Mouse (Mus musculus) erythroblast, adult 5-6 weeks (primary cell): ENCODE measurements around the gene Eif4enif1. TPM values are rescaled to one million over a fixed set of nuclear protein-coding genes. Genes with fewer than 3 reads are reported as not detected.
A peak's percentile ranks its signal among the peaks of the same experiment; 100 is the strongest.
"Not testable (repeated sequence)": the region's sequence is repeated elsewhere in the genome, so short reads cannot be mapped to it uniquely, and the experiment has no call there.

ENCODE experiments used
- ATAC-seq: replicated peaks from 2 replicates; pipeline ENCODE4 v1.8.0; 2016; ENCODE audit warnings: moderate number of reproducible peaks, mild to moderate bottlenecking, moderate TSS enrichment, inconsistent platforms; ENCODE audit not compliant: poor library complexity, low FRiP score, severe bottlenecking
- total RNA-seq, 2 experiments: library from RNA; stranded (forward) in 1 of 2; stranded (reverse) in 1 of 2; fragments of 150-400 nt in 1 of 2; fragments of 200-764, 138-1000 nt in 1 of 2; gene quantifications; 2 replicates each; pipeline versions ENCODE4 v1.2.3 to v1.2.4; 2015 to 2017; ENCODE audit warnings: low replicate concordance in 2 of 2

Eif4enif1 gene
- total RNA-seq, 2 experiments from 2014 or later: 20.2 to 31.5 TPM

DNA sequence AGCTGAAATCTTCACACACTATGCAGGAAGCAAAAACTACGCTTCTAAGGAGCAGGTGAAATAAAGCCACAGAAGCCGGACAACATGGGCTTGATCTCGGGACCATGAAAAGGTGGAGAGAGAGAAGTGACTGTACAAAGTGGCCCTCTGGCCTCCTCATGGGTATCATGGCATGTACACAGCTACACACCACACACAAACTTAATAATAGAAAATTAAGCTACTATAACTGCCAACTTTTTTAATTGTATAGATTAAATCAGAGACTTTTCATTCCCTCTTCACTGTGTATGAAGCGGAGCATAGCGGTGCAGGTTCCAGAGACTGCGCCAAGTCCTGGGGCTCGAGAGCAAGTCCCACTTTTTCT is 22.5 kb upstream of the Eif4enif1 start:
- ATAC-seq: not testable (repeated sequence)

DNA sequence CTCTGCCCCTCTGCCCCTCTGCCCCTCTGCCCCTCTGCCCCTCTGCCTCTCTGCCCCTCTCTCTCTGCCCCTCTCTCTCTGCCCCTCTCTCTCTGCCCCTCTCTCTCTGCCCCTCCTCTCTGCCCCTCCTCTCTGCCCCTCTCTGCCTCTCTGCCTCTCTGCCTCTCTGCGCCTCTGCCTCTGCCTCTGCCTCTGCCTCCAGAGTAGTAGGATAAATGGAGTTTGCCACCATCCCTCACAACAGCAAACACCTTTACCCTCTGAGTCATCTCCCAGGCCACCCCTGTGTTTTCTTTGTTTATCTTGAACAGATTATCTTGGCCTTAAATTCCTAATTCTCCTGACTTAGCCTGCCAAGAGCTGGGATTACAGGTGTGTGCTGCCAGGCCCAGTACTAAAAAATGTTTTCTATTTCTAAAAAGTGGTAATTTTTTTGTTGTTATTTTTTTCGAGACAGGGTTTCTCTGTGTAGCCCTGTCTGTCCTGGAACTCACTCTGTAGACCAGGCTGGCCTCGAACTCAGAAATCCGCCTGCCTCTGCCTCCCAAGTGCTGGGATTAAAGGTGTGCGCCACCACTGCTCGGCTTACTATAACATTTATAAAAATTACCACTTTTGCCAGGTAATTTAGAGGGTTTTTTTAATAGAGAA is 21.6 kb upstream of the Eif4enif1 start:
- not testable (repeated sequence) for ATAC-seq

DNA sequence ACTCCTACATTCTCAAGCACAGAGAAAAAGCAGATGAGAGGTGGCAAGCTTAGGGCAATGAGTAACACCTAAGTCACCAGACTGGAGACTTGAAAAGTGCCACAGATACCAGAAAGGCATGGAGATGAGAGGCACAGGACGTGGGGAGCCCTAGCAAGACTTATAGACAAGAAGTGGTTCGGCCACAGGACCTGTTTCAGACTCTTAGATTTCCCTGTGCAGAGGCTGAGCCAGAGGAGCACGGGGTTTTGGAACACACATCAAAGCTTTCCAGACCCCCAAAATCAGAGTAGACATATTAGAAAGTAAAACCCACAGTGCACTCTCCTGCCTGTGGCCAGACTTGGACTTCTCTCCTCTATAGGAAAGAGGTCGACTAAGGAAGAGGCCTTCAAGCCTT is 20.9 kb upstream of the Eif4enif1 start:
- ATAC-seq: not testable (repeated sequence)

DNA sequence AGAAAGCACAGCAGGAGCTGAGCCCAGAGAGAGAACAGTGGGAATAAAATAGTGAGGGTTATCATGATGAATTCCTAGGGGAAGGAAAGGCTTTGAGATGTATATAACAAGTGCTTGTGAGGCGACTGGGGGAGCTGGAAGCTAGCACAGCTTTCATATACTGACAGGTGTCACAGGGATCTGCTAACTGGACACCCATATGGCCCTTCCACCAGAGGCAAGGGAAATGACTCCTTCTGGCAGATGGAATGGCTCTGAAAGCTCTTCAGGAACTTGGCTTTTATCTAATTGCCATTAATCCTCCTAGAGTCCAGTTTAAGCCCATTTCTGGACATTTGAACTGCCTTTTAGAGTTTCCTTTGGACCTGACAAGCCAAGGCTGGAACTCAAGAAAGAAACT is 20.2 kb upstream of the Eif4enif1 start:
- ATAC-seq: not testable (repeated sequence)

DNA sequence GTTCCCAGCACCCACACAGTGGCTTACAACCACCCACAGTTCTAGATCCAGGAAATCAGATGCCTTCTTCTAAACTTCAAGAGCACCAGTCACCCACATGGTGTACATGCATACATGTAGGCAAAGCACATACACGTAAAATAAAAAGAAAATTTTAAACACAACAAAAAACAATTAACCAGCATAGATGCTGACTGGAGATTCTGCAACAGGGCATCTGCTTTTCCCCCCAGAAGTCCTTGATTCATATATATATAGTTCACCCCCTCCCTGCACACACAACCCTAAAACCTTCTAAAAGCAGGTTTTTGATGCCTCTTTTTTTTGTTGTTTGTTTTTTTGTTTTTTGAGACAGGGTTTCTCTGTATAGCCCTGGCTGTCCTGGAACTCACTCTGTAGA is 19.5 kb upstream of the Eif4enif1 start:
- ATAC-seq: not testable (repeated sequence)

DNA sequence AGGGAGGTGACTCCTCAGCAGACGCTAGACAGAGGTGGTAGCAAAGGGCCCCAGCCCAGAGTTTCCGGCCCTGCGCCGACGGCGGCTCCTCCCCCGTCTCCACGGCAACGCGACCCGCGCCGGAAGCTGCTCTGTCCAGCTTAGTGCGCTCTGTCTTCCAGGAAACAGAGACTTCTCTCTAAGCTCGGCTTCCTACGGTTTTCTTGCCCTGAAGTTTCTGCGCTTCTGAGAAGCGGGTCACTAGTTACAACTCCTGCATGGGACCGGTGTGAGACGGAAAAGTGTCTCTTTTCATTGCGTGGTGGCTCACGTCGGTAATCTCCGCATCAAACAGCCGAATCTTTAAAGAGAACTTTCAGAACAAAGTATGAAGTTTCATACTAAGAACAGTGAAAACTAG is 8.8 kb upstream of the Eif4enif1 start, which contains the start of gene Sfi1:
Sfi1 (minus strand) TSS at position 101 of the 400 bp plus-strand sequence.
- no peak for ATAC-seq

DNA sequence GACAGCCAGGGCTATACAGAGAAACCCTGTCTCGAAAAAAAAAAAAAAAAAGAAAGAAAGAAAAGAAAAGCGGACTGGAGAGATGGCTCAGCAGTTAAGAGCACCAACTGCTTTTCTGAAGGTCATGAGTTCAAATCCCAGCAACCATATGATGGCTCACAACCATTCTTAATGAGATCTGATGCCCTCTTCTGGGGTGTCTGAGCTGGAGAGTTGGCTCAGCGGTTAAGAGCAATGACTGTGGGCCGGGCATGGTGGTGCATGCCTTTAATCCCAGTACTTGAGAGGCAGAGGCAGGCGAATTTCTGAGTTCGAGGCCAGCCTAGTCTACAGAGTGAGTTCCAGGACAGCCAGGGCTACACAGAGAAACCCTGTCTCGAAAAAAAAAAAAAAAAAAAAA is 1.6 kb upstream of the Eif4enif1 start:
- not testable (repeated sequence) for ATAC-seq

DNA sequence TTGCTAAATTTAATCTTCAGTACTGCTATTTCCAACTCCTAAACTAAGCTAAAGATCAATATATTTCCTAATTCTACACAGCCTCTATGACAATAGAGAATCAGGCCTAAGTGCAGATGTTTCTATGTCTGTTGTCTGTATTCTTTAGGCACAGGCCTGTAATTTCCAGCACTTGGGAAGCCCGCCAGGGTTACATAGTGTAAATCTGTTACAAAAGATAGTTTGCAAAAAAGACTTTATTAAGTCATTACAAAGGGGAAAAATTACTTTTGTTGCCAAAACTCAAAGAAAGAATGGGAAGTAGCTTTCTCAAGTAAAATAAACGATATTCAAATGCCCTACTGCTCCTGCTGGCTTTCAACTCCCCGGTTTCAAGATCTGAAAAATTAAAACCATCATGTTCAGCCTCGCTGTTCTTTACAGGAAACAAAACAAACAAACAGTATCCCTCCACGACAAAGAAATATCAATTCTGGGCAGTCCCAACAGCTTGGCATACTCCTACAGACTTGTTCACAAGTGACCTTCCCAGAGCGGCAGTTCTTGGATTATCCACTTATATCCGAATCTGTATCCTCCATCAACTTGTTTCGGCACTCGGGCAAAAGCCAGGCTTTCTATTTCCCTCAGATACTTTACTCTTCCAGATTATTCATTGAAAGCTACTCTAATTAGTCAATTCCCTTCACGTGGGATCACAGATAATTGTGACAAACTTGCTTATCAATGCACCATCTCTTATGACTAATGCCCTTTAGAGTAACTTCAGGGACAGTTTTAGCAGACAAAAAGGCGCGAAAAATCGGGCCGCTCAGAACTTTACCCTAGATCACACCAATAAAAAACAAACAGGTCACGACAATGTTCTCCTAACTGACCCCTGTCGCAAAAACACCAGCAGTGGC is 614 bp upstream of the Eif4enif1 start:
- ATAC-seq: peak; percentile 38

DNA sequence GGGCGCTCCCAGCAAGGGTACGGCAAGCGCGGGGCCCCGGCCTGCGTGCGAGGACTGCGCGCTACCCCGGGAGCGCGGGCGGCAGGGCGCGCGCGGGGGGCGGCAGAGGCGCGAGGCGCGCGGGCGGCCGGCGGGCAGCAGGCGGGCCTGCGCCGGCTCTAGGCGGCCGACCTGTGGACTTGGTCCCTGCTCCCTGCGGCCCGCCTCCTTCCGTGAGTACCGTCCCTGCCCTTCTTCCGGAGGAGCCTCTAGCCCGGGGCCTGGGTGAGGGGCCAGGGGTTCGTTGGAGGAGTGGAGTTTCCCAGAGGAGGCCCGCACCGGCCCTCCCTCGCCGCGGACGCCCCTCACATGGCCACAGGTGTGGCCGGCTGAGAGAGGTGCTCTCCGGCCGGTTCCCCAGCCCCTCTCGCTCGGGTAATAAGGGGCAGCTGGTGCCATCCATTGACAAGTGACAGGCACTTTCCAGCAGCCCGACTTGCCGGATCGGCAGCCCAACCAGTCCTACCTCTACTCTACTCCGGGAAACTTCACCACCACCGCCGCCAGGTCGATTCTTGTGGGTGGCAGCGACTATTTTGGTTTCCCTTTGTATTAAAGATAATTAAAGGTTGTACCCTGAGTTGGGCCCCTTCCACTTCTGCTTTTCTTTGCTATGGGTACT is 719 bp downstream of the Eif4enif1 start:
- ATAC-seq: peak; percentile 40

DNA sequence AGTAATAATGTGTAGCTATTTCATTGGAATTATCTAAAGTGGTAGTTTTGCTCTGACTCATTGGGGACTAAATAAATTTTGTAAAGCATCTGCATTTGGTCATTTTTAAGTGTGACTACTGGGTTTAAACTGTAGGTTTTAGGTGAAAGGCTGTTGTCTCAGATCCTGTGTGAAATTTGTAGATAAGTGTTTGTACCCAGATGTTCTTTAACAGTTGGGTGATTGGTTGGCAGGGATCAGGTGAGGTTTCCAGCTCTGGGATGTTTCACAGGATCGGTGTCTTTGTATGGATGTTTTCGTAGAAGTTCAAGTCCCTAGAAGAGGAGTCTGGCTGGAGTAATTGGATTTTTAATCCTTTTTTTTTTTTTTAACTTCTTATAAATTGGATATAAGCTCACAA is 1.6 kb downstream of the Eif4enif1 start:
- no peak for ATAC-seq

DNA sequence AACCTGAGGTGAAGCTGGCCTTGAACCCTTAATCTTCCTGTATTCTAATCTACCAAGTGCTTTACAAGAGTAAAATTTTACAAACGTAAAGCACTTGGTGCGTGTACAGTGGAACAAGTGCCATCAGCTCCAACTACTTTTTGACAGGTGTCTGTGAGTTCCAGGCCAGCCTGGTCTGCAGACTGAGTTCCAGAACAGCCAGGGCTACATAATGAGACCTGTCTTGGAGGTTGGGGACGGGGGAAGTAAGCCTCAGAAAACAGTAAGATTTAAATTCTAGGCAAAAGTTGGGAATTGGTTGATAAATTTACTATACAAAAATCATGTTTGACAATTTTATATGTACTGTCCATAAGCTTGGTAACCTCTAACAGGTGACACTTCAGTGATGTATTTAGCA is 3.0 kb downstream of the Eif4enif1 start:
- no peak for ATAC-seq

DNA sequence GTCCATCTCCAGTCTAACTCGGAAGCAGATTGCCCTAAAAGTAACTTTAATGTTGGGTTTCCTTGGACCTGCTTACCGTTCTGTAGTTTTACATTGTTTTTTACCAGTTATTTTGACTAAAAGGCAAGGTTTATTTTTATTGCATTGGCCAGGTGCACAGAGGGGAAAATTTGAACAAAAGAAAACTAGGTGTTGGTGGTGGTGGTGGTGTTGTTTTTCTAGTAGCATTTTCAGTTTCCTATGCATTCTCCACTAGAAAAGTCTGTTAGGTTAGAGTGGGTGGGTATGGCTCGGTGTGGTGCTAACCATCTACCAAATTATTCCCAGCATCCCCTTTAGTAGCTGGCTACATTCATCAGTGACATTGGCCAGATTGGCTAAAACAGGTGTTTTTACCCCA is 4.6 kb downstream of the Eif4enif1 start:
- no peak for ATAC-seq

DNA sequence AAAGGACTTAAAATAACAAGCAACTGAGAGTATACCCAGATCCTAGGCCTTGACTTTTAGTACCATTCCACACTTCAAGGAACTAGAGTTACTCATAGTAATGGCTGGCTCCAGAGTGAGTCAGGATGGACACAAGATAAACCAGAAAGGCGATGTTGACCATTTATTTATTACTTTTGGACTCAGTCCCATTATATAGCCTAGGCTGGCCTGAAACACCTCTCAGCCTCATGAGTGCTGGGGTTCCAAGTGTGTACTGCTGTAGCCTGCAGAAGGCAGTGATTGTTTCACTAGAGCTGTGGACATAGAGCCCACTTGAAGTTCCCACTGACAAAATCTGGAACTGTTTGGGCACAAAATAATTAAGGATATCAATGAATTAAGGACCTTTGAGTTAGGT is 10.3 kb downstream of the Eif4enif1 start:
- ATAC-seq: no peak

DNA sequence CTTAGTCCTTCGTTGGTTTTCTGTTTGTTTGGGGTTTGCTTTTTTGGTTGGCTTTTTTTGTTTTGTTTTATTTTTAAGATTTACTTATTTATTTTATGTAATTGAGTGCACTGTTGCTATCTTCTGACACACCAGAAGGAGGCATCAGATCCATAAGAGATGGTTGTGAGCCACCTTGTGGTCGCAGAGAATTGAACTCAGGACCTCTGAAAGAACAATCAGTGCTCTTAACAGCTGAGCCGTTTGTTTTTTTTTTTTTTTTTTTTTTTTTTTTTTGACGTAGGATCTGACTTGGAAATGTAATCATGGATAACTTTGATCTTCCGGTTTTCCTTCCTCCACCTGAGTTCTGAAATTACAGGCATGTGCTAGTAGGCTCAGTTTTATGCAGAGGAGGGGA is 20.9 kb downstream of the Eif4enif1 start:
- ATAC-seq: no peak

DNA sequence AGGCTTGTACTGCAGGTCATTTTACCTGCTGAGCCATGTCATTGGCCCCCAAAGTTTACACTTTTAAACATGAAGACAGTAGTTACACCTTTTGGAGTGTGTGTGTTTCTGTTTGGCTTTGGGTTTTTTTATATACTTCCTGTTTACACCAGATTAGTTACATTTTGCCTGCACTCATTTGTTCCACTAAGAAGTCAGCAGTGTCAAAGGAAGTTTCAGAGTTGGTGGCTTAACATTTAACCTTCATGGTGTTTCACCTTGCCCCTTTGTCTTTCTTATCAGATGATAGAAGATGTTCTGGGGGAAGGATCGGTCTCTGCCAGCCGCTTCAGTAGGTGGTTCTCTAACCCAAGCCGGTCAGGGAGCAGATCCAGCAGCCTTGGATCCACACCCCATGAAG is 24.9 kb downstream of the Eif4enif1 start:
- ATAC-seq: no peak

DNA sequence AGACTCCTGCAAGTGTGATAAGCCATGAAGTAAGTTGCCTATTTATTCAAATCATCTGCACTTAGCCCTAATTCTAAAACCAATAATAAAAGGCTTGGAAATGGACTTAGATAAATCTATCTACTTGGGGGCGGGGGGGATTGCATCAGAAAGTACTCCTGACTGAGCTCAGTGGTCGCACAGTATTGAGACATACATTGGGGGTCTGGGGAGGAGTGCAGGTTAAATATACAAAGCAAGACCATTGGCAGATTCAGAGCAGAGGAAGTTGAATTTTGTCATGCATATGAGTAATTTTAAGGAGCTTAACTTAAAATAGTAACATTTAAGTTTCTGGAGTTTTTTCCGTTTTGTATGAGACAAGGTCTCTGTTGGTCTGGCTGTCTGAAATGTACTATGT is 30.1 kb downstream of the Eif4enif1 start:
- no peak for ATAC-seq

DNA sequence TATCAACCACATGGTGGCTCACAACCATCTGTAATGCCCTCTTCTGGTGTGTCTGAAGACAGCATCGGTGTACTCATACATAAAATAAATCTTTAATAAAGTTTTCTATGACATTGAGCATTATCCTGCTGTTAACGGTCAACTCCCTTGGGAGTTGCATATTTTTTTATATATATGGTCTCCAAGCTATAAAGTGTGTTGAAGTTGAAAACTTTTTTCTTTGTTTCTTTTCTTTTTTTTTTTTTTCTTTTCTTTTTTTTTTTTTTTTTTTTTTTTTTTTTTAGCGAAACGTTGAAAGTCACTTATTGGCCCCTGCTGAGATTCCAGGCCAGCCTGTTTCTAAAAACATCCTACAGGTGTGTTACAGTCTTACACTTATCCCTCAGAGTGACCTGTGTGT is 31.5 kb downstream of the Eif4enif1 start:
- no peak for ATAC-seq

DNA sequence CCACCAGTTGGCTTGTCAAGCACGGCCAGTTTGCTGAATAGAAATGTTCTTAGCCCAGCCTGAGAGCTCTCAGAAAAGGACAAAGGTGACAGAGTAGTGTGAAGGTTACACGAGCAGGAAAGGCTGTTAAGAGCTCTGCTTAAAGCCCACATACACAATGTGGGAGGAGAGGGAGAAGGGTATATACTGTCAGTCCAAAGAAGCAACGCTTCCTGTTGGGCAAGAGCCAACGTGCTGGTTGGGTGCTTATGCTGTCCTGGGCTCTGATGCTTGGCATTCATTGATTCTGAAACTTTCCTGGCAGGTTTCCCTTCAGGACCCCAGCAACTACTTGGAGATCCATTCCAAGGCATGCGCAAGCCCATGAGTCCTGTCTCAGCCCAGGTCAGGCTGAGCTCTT is 33.1 kb downstream of the Eif4enif1 start:
- ATAC-seq: no peak

DNA sequence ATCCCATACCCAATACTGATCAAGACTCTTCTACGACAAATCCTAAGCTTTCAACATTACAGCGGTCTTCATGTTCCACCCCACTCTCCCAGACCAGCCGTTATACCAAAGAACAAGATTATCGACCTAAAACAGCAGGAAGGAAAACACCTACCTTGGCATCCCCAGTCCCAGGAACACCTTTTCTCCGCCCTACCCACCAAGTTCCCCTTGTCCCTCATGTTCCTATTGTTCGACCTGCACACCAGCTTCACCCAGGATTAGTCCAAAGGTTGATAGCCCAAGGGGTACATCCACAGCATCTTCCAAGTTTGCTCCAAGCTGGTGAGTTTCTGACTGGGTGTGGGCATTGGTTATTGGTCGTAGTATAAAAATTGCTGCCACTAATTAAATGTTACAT is 40.2 kb downstream of the Eif4enif1 start:
- ATAC-seq: no peak

DNA sequence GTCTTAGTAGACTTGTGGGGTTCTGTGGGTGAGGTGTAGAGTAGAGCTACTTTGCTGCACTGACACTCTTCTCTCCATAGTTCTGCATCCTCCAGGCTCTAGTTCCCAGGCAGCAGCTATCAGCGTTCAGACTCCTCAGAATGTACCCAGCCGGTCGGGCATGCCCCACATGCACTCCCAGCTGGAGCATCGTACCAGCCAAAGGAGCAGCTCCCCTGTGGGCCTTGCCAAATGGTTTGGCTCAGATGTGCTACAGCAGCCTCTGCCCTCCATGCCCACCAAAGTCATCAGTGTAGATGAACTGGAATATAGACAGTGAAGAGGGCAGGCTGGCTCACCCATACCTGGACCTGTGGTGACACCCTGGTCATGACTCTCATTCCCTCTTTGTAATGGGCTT is 41.6 kb downstream of the Eif4enif1 start:
- no peak for ATAC-seq

DNA sequence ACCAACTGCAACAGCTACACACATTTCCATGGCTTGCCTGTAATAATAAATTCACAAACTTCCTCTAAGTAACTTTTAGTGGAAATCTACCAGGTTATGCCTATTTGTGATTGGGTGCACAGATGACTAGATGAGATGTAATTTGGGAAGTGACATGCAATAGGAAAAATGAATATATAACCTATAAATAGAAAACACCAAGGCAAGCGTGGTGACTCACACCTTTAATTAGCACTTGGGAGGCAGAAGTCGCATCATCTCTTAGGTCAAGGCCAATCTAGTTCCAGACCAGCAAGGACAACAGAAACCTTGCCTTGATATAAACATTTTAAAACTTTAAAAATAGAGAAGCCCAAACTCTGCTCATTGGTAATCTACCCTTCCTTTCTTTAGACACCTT is 45.2 kb downstream of the Eif4enif1 start:
- no peak for ATAC-seq
